Mouse (Mus musculus) forebrain, embryonic 15.5 days (tissue): Measurements from ENCODE around the gene Fam118b. TPM values are rescaled to one million over a fixed set of nuclear protein-coding genes. Genes with fewer than 3 reads are reported as not detected.

Experiments
- ATAC-seq: fragments of 200-750 bp; cut with Nextera tagmentation; replicated peaks from 2 replicates; pipeline ENCODE4 v1.8.0; 2017; ENCODE audit warnings: mild to moderate bottlenecking, moderate TSS enrichment, moderate library complexity
- H3K27ac ChIP-seq: fragments of 300-500 bp; sonication (generic); replicated peaks from 2 replicates; pipeline ENCODE4 v1.5.1; 2015; ENCODE audit warnings: mild to moderate bottlenecking, inconsistent platforms
- H3K27me3 ChIP-seq: fragments of 300-500 bp; sonication (generic); 2 replicates; pipeline ENCODE4 v1.6.1; 2015; ENCODE audit warnings: inconsistent platforms
- H3K36me3 ChIP-seq: fragments of 300-500 bp; sonication (generic); 2 replicates; pipeline ENCODE4 v1.6.1; 2015; ENCODE audit warnings: mild to moderate bottlenecking, inconsistent platforms
- H3K4me1 ChIP-seq: fragments of 300-500 bp; sonication (generic); 2 replicates; pipeline ENCODE4 v1.6.1; 2015; ENCODE audit warnings: inconsistent platforms
- H3K4me2 ChIP-seq: fragments of 300-500 bp; sonication (generic); replicated peaks from 2 replicates; pipeline ENCODE4 v1.6.1; 2015; ENCODE audit warnings: mild to moderate bottlenecking, inconsistent platforms
- H3K4me3 ChIP-seq: fragments of 300-500 bp; sonication (generic); 2 replicates; pipeline ENCODE4 v1.5.1; 2015; ENCODE audit warnings: mild to moderate bottlenecking, inconsistent platforms
- H3K9ac ChIP-seq: fragments of 300-500 bp; sonication (generic); replicated peaks from 2 replicates; pipeline ENCODE4 v1.6.1; 2015; ENCODE audit warnings: mild to moderate bottlenecking, inconsistent platforms
- H3K9me3 ChIP-seq: fragments of 300-500 bp; sonication (generic); 2 replicates; pipeline ENCODE4 v1.6.1; 2016; ENCODE audit warnings: inconsistent platforms
- WGBS: fragments of 180-500 bp; shearing (Covaris S2); methylation state at CpG from one replicate; pipeline ENCODE4 v1.1.7; 2015; ENCODE audit warnings: mixed read lengths; 5-methylcytosine and 5-hydroxymethylcytosine counted together
- polyA plus RNA-seq: library from polyadenylated mRNA; unstranded; fragments of >200 nt; fragmentation: Nextera tagmentation; extraction: Ambion mirVana; gene quantifications from 2 replicates; pipeline ENCODE4 v1.2.1, GENCODE M21; 2015

Gene Fam118b
- polyA plus RNA-seq, 1 experiment from 2014 or later = 92.9 TPM

DNA sequence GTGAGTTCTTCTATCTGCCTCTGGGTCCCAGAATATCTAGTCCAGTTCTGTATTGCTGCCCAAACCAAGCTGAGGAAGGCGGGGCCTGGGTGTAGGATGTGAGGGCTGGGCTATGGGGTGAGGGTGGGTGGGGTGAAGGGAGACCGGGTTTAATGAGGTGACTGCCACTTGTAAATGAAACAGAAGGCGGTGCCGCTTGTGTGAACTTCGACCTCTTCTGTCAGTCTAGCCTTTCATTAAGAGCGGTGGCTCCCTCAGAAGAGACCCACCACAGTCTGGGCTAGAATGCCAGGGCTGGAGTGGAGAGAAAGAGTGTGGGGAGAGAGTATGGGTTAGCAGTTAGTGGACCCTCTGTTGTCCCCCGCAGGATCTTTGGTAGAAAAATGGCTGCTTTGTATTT, 22.4 kb upstream of the Fam118b start:
- no peak overlapping the region for H3K27ac ChIP-seq
- no peak overlapping the region for H3K9ac ChIP-seq
- H3K27me3 ChIP-seq = no peaks in the 10 kb centered on the region
- no peak for ATAC-seq
- 18% methylated on average over 7 of the region's 7 CpGs for WGBS
- no peaks in the 10 kb centered on the region for H3K9me3 ChIP-seq
- no peaks in the 10 kb centered on the region for H3K36me3 ChIP-seq
- H3K4me2 ChIP-seq = no peak overlapping the region
- H3K4me3 ChIP-seq = no peak overlapping the region
- no peaks in the 10 kb centered on the region for H3K4me1 ChIP-seq

DNA sequence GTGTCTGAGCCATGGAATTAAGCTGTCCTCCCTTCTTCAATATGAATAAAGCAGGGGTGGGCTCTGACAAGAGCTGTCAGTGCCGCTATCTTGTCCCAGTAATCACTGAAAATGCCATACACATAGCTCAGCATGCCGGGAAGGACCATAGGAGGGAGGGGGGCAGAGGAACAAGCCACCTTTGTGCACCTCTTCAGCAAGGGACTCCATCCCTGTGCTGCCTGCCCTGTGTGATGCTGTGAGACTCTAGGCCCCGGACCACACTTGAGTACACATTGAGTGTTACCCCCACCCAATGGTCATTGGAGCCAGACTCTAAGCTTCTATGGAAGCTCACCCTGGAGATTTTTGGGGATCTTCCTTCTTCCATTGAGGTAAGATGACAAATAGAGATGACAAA, 18.7 kb upstream of the Fam118b start:
- no peak for ATAC-seq
- Histone ChIP-seq H3K9ac (no peak overlapping the region), H3K27ac (no peak overlapping the region), H3K9me3 (no peaks in the 10 kb centered on the region), H3K4me2 (no peak overlapping the region), H3K4me3 (no peak overlapping the region), H3K27me3 (no peaks in the 10 kb centered on the region), H3K4me1 (peaks cover 6% of the 10 kb centered on the region), H3K36me3 (no peaks in the 10 kb centered on the region)
- 95% methylated on average over 3 of the region's 3 CpGs for WGBS

DNA sequence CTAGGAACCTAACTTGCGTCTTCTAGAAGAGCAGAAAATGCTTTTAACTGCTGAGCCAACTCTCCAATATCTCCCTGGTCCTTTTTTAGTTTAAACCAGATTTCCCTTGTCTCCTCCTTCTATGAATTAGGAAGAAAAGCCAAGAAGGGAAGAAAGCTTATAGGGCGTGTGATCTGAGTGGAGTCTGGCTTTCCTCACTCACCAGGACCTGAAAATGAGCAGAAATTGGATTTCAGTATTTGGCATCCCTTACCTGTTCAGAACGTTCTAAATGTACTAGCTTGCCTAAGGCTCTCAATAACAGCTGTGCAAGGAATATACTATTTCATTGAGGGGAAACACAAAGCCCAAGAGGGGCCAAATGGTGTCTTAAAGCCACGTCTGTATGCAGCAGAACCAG, 16.7 kb upstream of the Fam118b start:
- no peaks in the 10 kb centered on the region for H3K27me3 ChIP-seq
- ATAC-seq = no peak
- no peaks in the 10 kb centered on the region for H3K9me3 ChIP-seq

DNA sequence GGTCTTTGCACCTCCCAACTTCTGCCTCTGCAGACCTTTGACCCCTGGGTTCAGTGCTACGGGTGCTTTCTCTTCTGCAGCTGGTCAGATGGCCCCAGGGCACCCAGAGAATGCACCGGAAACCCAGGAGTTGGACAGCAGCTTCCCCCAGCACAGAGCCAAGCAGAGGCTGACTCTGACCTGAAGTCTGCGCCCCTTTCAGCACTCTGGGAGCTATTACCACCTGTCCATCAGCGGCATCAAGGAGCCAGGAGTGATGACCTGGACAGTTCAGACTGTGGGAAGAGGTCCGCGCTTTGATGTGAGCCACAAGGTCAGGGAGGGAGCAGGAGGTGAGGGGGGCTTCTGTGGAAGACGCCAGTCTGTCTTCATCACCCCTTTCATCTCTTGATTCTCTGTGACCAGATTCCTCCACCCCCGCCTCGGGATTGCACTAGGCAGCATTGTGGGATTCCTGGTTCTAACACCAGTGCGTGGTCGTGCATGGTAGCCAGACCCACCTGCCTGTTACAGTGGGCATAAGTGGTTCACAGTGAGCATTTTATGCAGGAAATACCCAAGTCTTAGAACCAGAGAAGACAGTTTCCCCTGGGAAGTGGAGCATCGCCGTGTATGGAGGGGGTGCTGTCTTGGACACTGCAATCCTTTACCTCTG, 15.9 kb upstream of the Fam118b start:
- Histone ChIP-seq H3K9me3 (no peaks in the 10 kb centered on the region), H3K36me3 (no peaks in the 10 kb centered on the region), H3K4me3 (no peak overlapping the region), H3K4me1 (peaks cover 6% of the 10 kb centered on the region), H3K4me2 (no peak overlapping the region), H3K27ac (no peak overlapping the region), H3K9ac (no peak overlapping the region), H3K27me3 (no peaks in the 10 kb centered on the region)
- 78% methylated on average over 13 of the region's 13 CpGs for WGBS
- peak; percentile 24; the same call in 1 of the 2 replicates for ATAC-seq

More for the DNA sequence above, 16.7 kb upstream of the Fam118b start:
- Histone ChIP-seq H3K4me3 (no peak overlapping the region), H3K4me1 (peaks cover 6% of the 10 kb centered on the region), H3K27ac (no peak overlapping the region), H3K9ac (no peak overlapping the region), H3K4me2 (no peak overlapping the region), H3K36me3 (no peaks in the 10 kb centered on the region)
- WGBS = 88% methylated on average over 4 of the region's 4 CpGs

DNA sequence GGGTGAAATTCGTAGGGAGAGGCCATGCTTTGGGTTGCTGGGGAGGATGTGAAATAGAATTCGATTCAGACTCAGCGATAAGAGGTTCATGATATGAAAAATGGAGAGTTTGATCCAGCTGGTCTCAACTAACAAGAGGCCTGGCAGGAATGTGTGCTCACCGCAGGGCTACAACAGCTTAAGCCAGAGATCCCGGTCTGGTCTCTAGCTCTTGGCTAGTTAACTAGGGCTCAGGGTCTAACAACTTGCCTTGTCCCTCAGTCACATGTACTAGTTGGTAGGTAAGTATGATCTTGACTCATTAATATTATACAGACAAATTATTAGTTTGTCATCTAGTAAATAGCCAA, 15.2 kb upstream of the Fam118b start:
- Histone ChIP-seq H3K9ac (no peak overlapping the region), H3K4me2 (no peak overlapping the region), H3K36me3 (peaks cover 3% of the 10 kb centered on the region), H3K4me1 (peaks cover 6% of the 10 kb centered on the region), H3K9me3 (no peaks in the 10 kb centered on the region), H3K27me3 (no peaks in the 10 kb centered on the region), H3K4me3 (no peak overlapping the region), H3K27ac (no peak overlapping the region)
- ATAC-seq = 0 out of 2 replicates have a peak, but pooled peaks have one; percentile 35
- WGBS = 66% methylated on average over 5 of the region's 5 CpGs

DNA sequence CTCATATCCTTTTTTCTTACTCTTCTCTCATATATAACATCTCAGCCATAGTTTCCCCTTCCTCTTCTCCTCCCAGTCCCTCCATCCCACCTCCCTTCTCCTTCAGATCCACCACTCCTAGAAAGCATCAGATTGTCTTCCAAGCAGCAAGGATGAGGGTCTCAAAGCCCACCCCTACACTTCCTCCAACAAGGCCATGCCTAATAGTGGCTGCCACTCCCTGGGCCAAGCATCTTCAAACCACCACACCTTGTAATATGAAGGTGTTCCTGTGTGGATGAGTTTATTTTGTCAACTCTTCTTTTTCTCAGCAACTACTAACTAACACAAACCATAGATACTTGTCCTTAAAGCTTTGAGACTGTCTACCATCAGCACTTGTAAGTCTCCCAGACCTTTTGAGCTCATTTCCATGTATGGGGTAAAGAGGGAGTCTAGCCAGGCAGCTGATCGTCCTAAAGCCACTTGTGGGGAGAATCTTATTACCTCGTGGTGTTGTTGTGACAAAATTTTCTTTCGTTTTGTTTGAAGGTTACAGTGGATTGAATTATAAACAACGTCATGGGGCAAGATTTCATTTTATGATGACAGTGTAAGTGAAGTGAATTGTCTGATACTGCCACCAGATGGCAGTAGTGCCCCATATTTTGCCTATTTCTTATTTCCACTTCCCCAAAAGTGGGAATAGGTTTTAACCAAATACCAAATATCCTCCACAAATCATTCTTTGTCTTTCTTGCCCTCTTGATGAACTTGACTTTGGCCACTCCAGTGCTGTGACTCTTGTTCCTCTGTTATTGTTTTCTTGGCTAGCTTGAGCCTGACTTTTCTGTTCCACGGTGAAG, 14.6 kb upstream of the Fam118b start:
- 0 out of 2 replicates have a peak, but pooled peaks have one; percentile 58 for ATAC-seq
- H3K27me3 ChIP-seq = no peaks in the 10 kb centered on the region
- WGBS = 18% methylated on average over 5 of the region's 5 CpGs
- H3K4me2 ChIP-seq = no peak overlapping the region
- peaks cover 6% of the 10 kb centered on the region for H3K4me1 ChIP-seq
- H3K9me3 ChIP-seq = no peaks in the 10 kb centered on the region
- no peak overlapping the region for H3K9ac ChIP-seq
- no peak overlapping the region for H3K27ac ChIP-seq
- H3K4me3 ChIP-seq = no peak overlapping the region
- peaks cover 5% of the 10 kb centered on the region for H3K36me3 ChIP-seq

DNA sequence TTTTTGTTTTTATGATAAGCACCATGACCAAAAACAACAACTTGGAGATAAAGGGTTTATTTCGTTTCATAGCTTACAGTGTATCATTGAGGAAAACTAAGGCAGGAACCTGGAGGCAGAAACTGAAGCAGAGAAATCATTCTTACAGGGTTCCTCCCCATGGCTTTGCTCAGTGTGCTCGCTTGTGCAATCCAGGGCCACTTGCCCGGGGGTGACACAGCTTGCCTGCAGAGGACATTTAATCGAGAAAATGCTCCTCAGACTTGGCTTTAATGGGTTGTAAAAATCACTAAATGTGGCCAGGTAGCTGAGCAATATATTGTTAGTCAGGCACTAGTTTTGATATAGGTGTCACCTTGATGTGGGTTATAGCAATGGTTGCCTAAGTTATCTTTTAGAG, 10.8 kb upstream of the Fam118b start:
- Histone ChIP-seq H3K36me3 (peaks cover 26% of the 10 kb centered on the region), H3K9ac (no peak overlapping the region), H3K4me2 (no peak overlapping the region), H3K27me3 (no peaks in the 10 kb centered on the region), H3K4me3 (no peak overlapping the region), H3K4me1 (peaks cover 4% of the 10 kb centered on the region), H3K9me3 (no peaks in the 10 kb centered on the region), H3K27ac (no peak overlapping the region)
- no peak for ATAC-seq
- 87% methylated on average over 4 of the region's 4 CpGs for WGBS

DNA sequence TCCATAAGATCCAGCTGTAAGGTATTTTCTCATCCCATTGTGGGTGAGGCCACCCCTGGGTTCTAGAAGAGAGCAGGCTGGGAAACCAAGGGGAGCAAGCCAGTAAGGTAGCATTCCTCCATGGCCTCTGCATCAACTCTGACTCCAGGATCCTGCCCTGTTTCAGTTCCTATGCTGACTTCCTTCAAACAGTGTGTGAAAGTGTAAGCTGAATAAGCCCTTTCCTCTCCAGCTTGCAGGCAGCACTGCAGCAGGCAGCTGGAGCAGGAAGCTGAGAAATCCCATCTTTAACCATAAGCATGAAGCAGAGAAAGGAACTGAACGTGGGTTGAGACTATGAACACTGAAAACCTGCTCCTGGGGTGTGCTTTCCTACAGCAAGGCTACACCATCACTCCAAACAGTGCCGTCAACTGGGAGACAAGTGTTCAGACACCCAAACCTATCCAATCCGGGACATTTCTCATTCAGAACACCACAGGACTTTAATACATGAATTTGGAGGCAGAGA, 10.3 kb upstream of the Fam118b start:
- H3K4me3 ChIP-seq = no peak overlapping the region
- no peak overlapping the region for H3K27ac ChIP-seq
- H3K27me3 ChIP-seq = no peaks in the 10 kb centered on the region
- H3K36me3 ChIP-seq = peaks cover 32% of the 10 kb centered on the region
- no peak overlapping the region for H3K4me2 ChIP-seq
- no peaks in the 10 kb centered on the region for H3K4me1 ChIP-seq
- WGBS = 87% methylated on average over 3 of the region's 3 CpGs
- no peak for ATAC-seq
- H3K9ac ChIP-seq = no peak overlapping the region
- H3K9me3 ChIP-seq = no peaks in the 10 kb centered on the region

DNA sequence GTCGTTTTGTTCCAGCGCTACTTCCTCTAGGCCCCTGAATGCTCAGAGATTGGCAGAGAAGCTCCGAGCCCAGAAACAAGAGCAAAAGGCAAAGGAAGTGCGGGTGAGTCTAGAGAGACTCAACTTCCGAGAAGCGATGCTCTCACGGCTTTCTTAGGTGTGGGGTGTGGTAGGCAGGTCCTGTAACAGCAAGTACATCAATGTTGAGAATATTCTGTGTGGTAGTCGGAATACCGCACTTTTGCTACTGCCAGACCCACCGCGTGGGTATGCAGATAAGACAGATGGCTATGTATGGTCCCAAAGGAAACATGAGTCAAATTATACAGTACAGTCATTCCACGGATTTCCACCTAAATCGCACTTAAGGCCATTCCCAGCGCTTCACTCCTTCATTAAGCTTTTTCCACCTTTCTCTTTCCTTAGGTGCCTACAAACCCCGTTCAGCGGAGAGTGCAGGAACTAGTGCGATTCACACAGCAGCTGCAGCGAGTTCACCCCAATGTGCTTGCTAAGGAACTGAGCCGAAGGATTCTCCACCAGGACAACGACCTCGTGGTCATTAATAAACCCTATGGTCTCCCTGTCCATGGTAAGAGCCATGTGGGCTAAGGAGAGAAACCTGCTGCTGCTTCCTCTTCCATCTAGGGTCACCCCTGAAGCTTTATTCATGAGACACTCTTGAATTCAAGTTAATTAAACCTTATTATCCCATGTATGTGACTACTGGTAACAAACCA, 541 bp upstream of the Fam118b start:
- peak; percentile 59 for ATAC-seq
- Histone ChIP-seq H3K9me3 (no peaks in the 10 kb centered on the region), H3K27ac (peak overlapping the region; percentile 56), H3K4me3 (peak overlapping the region; percentile 87), H3K27me3 (no peaks in the 10 kb centered on the region), H3K9ac (peak overlapping the region; percentile 59), H3K4me1 (peaks cover 24% of the 10 kb centered on the region), H3K36me3 (peaks cover 12% of the 10 kb centered on the region; the same call in 1 of the 2 replicates), H3K4me2 (peak overlapping the region; percentile 70)
- 1% methylated on average over 21 of the region's 21 CpGs for WGBS

DNA sequence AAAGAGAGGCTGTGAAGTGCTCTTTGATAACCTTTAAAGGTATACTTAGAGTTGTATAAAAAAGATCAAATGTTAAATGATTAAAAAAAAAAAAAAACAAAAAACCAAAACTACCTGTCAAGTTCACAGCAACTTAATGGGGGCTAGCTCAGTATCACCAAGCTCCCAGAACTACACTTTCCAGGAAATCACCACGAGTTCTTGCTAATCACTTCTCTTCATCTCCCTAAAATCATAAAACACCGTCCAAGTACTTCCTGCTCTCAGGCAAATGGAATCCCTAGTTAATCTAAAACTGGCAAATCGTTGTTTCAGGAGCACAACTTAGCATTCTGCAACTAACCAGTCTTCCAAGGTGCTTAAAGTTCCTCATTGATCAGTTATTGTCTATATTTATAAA, 3.1 kb downstream of the Fam118b start:
- H3K27ac ChIP-seq = no peak overlapping the region
- ATAC-seq = no peak

DNA sequence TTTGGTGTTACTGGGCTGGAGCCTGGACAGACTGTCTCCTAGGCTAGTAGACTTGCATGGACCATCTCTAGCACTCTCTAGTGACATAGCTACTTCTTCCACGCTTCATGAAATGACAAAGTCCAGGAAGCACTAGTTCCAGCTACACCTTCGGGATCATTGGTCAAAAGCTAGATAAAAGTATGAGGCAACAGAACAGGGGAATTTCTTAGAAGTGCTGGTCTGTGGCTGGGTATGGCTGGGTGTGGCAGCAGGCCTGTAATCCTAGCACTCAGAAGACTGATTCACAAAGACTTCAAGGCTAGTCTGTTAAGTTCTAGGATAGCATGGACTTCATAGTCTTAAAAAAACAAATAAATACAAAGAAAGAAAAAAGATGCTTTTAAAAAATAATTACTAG, 4.2 kb downstream of the Fam118b start:
- Histone ChIP-seq H3K4me1 (peaks cover 19% of the 10 kb centered on the region), H3K36me3 (0 out of 2 replicates have a peak, but pooled peaks cover 10% of the 10 kb centered on the region), H3K27me3 (no peaks in the 10 kb centered on the region), H3K27ac (no peak overlapping the region), H3K9me3 (no peaks in the 10 kb centered on the region), H3K9ac (no peak overlapping the region), H3K4me3 (no peak overlapping the region), H3K4me2 (no peak overlapping the region)
- ATAC-seq = no peak
- WGBS = 93% methylated on average over 2 of the region's 2 CpGs

More for the DNA sequence above, 3.1 kb downstream of the Fam118b start:
- WGBS = 89% methylated on average over 3 of the region's 3 CpGs
- Histone ChIP-seq H3K9ac (no peak overlapping the region), H3K4me3 (no peak overlapping the region), H3K27me3 (no peaks in the 10 kb centered on the region), H3K4me1 (peaks cover 24% of the 10 kb centered on the region), H3K4me2 (no peak overlapping the region), H3K9me3 (no peaks in the 10 kb centered on the region), H3K36me3 (0 out of 2 replicates have a peak, but pooled peaks cover 6% of the 10 kb centered on the region)

DNA sequence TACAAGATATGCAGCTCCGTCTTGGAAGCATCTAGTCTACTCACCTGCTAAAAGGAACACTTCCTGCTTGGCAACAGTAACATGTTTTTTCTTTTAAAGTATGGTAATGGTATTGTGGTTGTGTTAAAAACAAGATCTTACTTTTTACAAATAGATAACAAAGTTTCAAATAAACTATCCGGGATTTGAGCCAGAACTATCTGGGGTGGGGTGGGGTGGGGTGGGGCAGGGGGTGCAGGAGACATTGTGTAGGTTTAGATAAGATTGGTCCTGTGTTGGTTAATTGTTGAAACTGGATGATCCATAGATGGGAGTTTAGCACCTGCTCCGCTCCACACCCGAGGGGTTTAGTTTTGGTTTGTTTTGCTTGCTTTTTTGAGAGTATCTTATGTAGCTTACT, 5.2 kb downstream of the Fam118b start:
- no peak for ATAC-seq
- 88% methylated on average over 4 of the region's 4 CpGs for WGBS
- H3K9me3 ChIP-seq = no peaks in the 10 kb centered on the region
- no peak overlapping the region for H3K27ac ChIP-seq
- no peak overlapping the region for H3K9ac ChIP-seq
- peaks cover 14% of the 10 kb centered on the region for H3K4me1 ChIP-seq
- H3K4me2 ChIP-seq = no peak overlapping the region
- H3K4me3 ChIP-seq = no peak overlapping the region
- H3K36me3 ChIP-seq = 0 out of 2 replicates have a peak, but pooled peaks cover 10% of the 10 kb centered on the region
- H3K27me3 ChIP-seq = no peaks in the 10 kb centered on the region
